Mouse (Mus musculus): ENCODE results near the gene Ubac2. TPM values are rescaled to one million over a fixed set of nuclear protein-coding genes. Genes with fewer than 3 reads are reported as not detected.

Gene Ubac2
- total and polyA plus RNA-seq, 2 experiments from 2014 or later, result 43.6 to 51.7 TPM

GRCm38 (mm10) chr14:121995557-121995870 is 117.1 kb downstream of the Ubac2 start:
- Histone ChIP-seq H3K27ac (ENCODE audit: low read depth, low read length) (no peak overlapping the region), H3K4me1 (ENCODE audit: insufficient read depth, low read length) (no peaks in the 10 kb centered on the region), H3K9me3 (ENCODE audit: low read length) (no peaks in the 10 kb centered on the region), H3K9ac (replicated peaks; ENCODE audit: low read length, poor library complexity, severe bottlenecking) (no peak overlapping the region), H3K4me2 (ENCODE audit: low read depth, low read length, poor library complexity, severe bottlenecking) (no peak overlapping the region), H3K4me3 (ENCODE audit: low read depth, low read length) (no peak overlapping the region), H3K27me3 (ENCODE audit: insufficient read depth, low read length) (no peaks in the 10 kb centered on the region), H3K36me3 (ENCODE audit: insufficient read depth, low read length) (no peaks in the 10 kb centered on the region)
- 100% methylated on average over 1 of the region's 1 CpGs for WGBS
- TF ChIP-seq CTCF (IDR thresholded peaks at IDR 0.05), result no peak
- ATAC-seq (ENCODE audit: low FRiP score), result no peak
- DNase-seq (ENCODE audit: low spot score), result no peak

- ATAC-seq (ENCODE audit: low FRiP score) (no peak), DNase-seq (ENCODE audit: low spot score) (no peak)
- no peaks in the 10 kb centered on the region for H3K4me1 ChIP-seq (ENCODE audit: insufficient read depth, low read length)
- H3K4me3 ChIP-seq (ENCODE audit: low read depth, low read length), result no peak overlapping the region
- no peaks in the 10 kb centered on the region for H3K27me3 ChIP-seq (ENCODE audit: insufficient read depth, low read length)
- no peak overlapping the region for H3K27ac ChIP-seq (ENCODE audit: low read depth, low read length)
- 92% methylated on average over 8 of the region's 8 CpGs for WGBS
- no peak overlapping the region for H3K9ac ChIP-seq (replicated peaks; ENCODE audit: low read length, poor library complexity, severe bottlenecking)
- TF ChIP-seq CTCF (IDR thresholded peaks at IDR 0.05), result no peak
- H3K4me2 ChIP-seq (ENCODE audit: low read depth, low read length, poor library complexity, severe bottlenecking), result no peak overlapping the region
- H3K9me3 ChIP-seq (ENCODE audit: low read length), result no peaks in the 10 kb centered on the region
- H3K36me3 ChIP-seq (ENCODE audit: insufficient read depth, low read length), result no peaks in the 10 kb centered on the region
These were observed 118.4 kb downstream of the Ubac2 start for GRCm38 (mm10) chr14:121996786-121997185.

- no peak for TF ChIP-seq CTCF (IDR thresholded peaks at IDR 0.05)
- Histone ChIP-seq H3K4me3 (ENCODE audit: low read depth, low read length) (no peak overlapping the region), H3K4me2 (ENCODE audit: low read depth, low read length, poor library complexity, severe bottlenecking) (no peak overlapping the region), H3K36me3 (ENCODE audit: insufficient read depth, low read length) (no peaks in the 10 kb centered on the region), H3K9ac (replicated peaks; ENCODE audit: low read length, poor library complexity, severe bottlenecking) (no peak overlapping the region), H3K27me3 (ENCODE audit: insufficient read depth, low read length) (no peaks in the 10 kb centered on the region), H3K9me3 (ENCODE audit: low read length) (no peaks in the 10 kb centered on the region), H3K4me1 (ENCODE audit: insufficient read depth, low read length) (no peaks in the 10 kb centered on the region), H3K27ac (ENCODE audit: low read depth, low read length) (no peak overlapping the region)
- no peak for DNase-seq (ENCODE audit: low spot score)
- 92% methylated on average over 8 of the region's 8 CpGs for WGBS
- no peak for ATAC-seq (ENCODE audit: low FRiP score)
These were observed 121.0 kb downstream of the Ubac2 start for GRCm38 (mm10) chr14:121999455-121999854.

- H3K9ac ChIP-seq (replicated peaks; ENCODE audit: low read length, poor library complexity, severe bottlenecking), result no peak overlapping the region
- 81% methylated on average over 17 of the region's 17 CpGs for WGBS
- H3K4me2 ChIP-seq (ENCODE audit: low read depth, low read length, poor library complexity, severe bottlenecking), result no peak overlapping the region
- ATAC-seq (ENCODE audit: low FRiP score) (no peak), DNase-seq (ENCODE audit: low spot score) (no peak)
- no peak overlapping the region for H3K4me3 ChIP-seq (ENCODE audit: low read depth, low read length)
- no peaks in the 10 kb centered on the region for H3K27me3 ChIP-seq (ENCODE audit: insufficient read depth, low read length)
- H3K27ac ChIP-seq (ENCODE audit: low read depth, low read length), result no peak overlapping the region
- H3K36me3 ChIP-seq (ENCODE audit: insufficient read depth, low read length), result no peaks in the 10 kb centered on the region
- H3K9me3 ChIP-seq (ENCODE audit: low read length), result no peaks in the 10 kb centered on the region
- no peak for TF ChIP-seq CTCF (IDR thresholded peaks at IDR 0.05)
- H3K4me1 ChIP-seq (ENCODE audit: insufficient read depth, low read length), result no peaks in the 10 kb centered on the region
These were observed 122.1 kb downstream of the Ubac2 start for GRCm38 (mm10) chr14:122000346-122001105.

GRCm38 (mm10) chr14:122002224-122002623 is 123.8 kb downstream of the Ubac2 start:
- Histone ChIP-seq H3K9me3 (ENCODE audit: low read length) (no peaks in the 10 kb centered on the region), H3K27me3 (ENCODE audit: insufficient read depth, low read length) (no peaks in the 10 kb centered on the region), H3K4me2 (ENCODE audit: low read depth, low read length, poor library complexity, severe bottlenecking) (no peak overlapping the region), H3K4me1 (ENCODE audit: insufficient read depth, low read length) (no peaks in the 10 kb centered on the region), H3K9ac (replicated peaks; ENCODE audit: low read length, poor library complexity, severe bottlenecking) (no peak overlapping the region), H3K4me3 (ENCODE audit: low read depth, low read length) (no peak overlapping the region), H3K27ac (ENCODE audit: low read depth, low read length) (no peak overlapping the region), H3K36me3 (ENCODE audit: insufficient read depth, low read length) (no peaks in the 10 kb centered on the region)
- DNase-seq (ENCODE audit: low spot score), result no peak
- no peak for ATAC-seq (ENCODE audit: low FRiP score)
- TF ChIP-seq CTCF (IDR thresholded peaks at IDR 0.05), result no peak
- WGBS, result 87% methylated on average over 7 of the region's 7 CpGs

- Histone ChIP-seq H3K9ac (replicated peaks; ENCODE audit: low read length, poor library complexity, severe bottlenecking) (no peak overlapping the region), H3K36me3 (ENCODE audit: insufficient read depth, low read length) (peaks cover 2% of the 10 kb centered on the region; the same call in 1 of the 2 replicates), H3K4me1 (ENCODE audit: insufficient read depth, low read length) (no peaks in the 10 kb centered on the region), H3K9me3 (ENCODE audit: low read length) (no peaks in the 10 kb centered on the region), H3K4me3 (ENCODE audit: low read depth, low read length) (no peak overlapping the region), H3K27ac (ENCODE audit: low read depth, low read length) (no peak overlapping the region), H3K4me2 (ENCODE audit: low read depth, low read length, poor library complexity, severe bottlenecking) (no peak overlapping the region), H3K27me3 (ENCODE audit: insufficient read depth, low read length) (no peaks in the 10 kb centered on the region)
- DNase-seq (ENCODE audit: low spot score) (no peak), ATAC-seq (ENCODE audit: low FRiP score) (no peak)
- TF ChIP-seq CTCF (IDR thresholded peaks at IDR 0.05), result no peak
These were observed 125.4 kb downstream of the Ubac2 start for GRCm38 (mm10) chr14:122003812-122004211.
